Mouse (Mus musculus) cerebellum, adult 2 months (tissue): ENCODE data around the gene Nat14.

Experiments used
- CTCF ChIP-seq: fragments of 200-500 bp; IDR thresholded peaks from 2 replicates; pipeline ENCODE4 v1.5.1; 2011; ENCODE audit warnings: low read depth, mild to moderate bottlenecking, control low read depth, low read length, moderate library complexity, borderline replicate concordance; ENCODE audit not compliant: insufficient read depth
- POLR2A ChIP-seq: fragments of 200-500 bp; IDR thresholded peaks from 2 replicates; pipeline ENCODE4 v1.6.1; 2011; ENCODE audit warnings: low read length, control low read depth, borderline replicate concordance; ENCODE audit not compliant: insufficient read depth

- TF ChIP-seq CTCF (no peak), POLR2A (no peak)
Measured at GRCm38 (mm10) chr7:4886680-4887079, 35.1 kb upstream of the Nat14 start.
